Mouse (Mus musculus): Measurements from ENCODE around the gene Smarcc2. TPM values are rescaled to one million over a fixed set of nuclear protein-coding genes. Genes with fewer than 3 reads are reported as not detected.

Gene Smarcc2
- polyA plus RNA-seq, 1 experiment, result 81.3 TPM

- Histone ChIP-seq H3K27ac (ENCODE audit: insufficient read depth, low read depth, low read length) (no peak overlapping the region), H3K27me3 (replicated peaks; ENCODE audit: control insufficient read depth, insufficient read depth, low read length) (no peaks in the 10 kb centered on the region), H3K36me3 (ENCODE audit: control insufficient read depth, insufficient read depth, low read length) (no peaks in the 10 kb centered on the region), H3K4me1 (ENCODE audit: control insufficient read depth, insufficient read depth, low read length) (no peaks in the 10 kb centered on the region; the same call in 1 of the 2 replicates), H3K4me3 (ENCODE audit: insufficient read depth, low read depth, low read length) (peak overlapping the region; percentile 69)
- DNase-seq, result no peak
- 58% methylated on average over 11 of the region's 11 CpGs for WGBS
- TF ChIP-seq CTCF (conservative IDR thresholded peaks at IDR 0.05; ENCODE audit: insufficient read depth, insufficient read length, low read depth, low read length), result no peak
Measured at GRCm38 (mm10) chr10:128524111-128524731, 65.2 kb downstream of the Smarcc2 start.

DNA sequence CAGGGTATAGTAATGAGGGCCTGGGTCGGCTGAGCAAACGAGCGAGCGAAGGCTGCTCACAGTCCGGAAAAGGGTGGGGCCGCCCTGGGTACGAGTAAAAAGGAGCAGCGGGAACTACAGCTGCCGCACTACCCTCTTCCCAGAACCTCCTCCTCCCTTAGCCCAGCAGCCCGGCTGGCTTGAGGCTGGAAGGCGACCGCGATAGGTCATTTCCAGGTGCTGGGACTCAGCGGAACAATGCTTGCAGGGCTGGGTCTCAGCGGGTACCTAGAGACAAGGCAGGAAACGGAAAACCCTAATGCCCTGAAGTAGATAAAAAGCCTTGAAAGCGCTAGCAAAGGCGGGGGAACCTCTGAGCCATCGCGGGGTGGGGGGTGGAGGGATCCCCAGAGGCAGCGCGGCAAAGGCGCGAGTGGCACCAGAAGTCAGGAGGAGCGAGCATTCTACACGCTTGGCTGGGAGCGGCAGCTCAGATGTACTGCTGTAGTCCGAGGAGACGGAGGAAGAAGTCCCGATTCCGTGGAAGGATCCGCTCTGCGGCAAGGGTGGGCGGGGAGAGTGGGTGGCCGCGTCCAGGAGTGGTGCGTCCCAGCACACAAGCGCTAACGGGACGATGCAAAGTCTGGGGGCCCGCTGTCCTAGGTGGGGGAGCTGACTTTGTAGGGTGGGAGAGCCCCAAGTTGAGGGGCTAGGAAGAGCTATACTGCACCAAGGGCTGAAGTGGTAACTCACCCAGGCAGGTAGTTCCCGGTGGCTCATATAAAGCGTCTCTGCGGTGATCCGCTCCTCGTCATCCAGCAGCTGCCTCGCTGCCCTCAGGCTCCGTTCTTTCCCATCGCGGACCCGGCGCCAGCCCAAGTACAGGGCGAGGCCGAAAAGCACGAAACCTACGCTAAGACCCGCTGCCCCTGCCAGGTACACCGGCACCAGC lies 65.9 kb downstream of the Smarcc2 start:
- TF ChIP-seq CTCF (conservative IDR thresholded peaks at IDR 0.05; ENCODE audit: insufficient read depth, insufficient read length, low read depth, low read length), result no peak
- Histone ChIP-seq H3K4me1 (ENCODE audit: control insufficient read depth, insufficient read depth, low read length) (no peaks in the 10 kb centered on the region; the same call in 1 of the 2 replicates), H3K27me3 (replicated peaks; ENCODE audit: control insufficient read depth, insufficient read depth, low read length) (no peaks in the 10 kb centered on the region), H3K27ac (ENCODE audit: insufficient read depth, low read depth, low read length) (no peak overlapping the region), H3K36me3 (ENCODE audit: control insufficient read depth, insufficient read depth, low read length) (no peaks in the 10 kb centered on the region), H3K4me3 (ENCODE audit: insufficient read depth, low read depth, low read length) (peak overlapping the region; percentile 69)
- peak; percentile 49 for DNase-seq
- WGBS, result 2% methylated on average over 58 of the region's 58 CpGs

DNA sequence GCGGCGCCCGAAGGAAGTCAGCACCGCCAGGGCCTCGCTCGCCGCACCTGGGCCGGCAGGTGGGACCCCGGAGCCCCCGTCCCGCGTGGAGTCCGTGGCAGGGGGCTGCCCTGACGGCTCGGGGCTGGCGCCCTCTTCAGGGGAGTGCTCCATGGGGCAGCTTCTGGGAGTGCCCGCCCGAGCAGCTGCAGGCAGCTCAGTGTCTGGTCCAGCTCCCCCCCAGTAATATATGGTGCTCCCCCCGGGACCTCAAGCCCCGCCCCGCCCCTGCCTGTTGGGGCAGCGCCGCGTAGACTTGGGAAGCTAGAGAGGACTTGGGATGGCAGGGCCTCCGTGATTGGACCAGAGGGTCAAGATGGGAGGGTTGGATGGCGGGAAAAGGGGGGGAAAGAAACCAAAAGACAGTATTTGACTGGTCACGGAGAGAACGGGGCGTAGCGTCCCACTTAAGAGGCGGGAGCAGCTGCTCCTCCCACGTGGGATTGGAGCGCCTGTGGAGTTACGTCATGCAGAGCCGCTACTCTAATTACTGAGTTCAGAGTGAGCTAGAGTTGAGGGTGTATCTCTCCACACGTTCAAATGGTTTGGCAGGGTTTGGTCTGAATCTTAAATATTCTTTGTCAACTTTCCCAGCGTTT lies 66.7 kb downstream of the Smarcc2 start, which contains the start of gene Esyt1:
Gene Esyt1, minus strand, starts transcription at position 201 of the 638 bp plus-strand sequence.
- Histone ChIP-seq H3K27me3 (replicated peaks; ENCODE audit: control insufficient read depth, insufficient read depth, low read length) (no peaks in the 10 kb centered on the region), H3K4me3 (ENCODE audit: insufficient read depth, low read depth, low read length) (peak within 1 kb of the TSS; percentile 69), H3K36me3 (ENCODE audit: control insufficient read depth, insufficient read depth, low read length) (no peaks in the 10 kb centered on the region), H3K4me1 (ENCODE audit: control insufficient read depth, insufficient read depth, low read length) (no peaks in the 10 kb centered on the region; the same call in 1 of the 2 replicates), H3K27ac (ENCODE audit: insufficient read depth, low read depth, low read length) (no peak within 1 kb of the TSS; the same call in 1 of the 2 replicates)
- under 1% methylated on average over 37 of the region's 37 CpGs for WGBS
- 0 out of 2 replicates have a peak, but pooled peaks have one; percentile 0 for TF ChIP-seq CTCF (conservative IDR thresholded peaks at IDR 0.05; ENCODE audit: insufficient read depth, insufficient read length, low read depth, low read length)
- peak; percentile 46 for TF ChIP-seq POLR2A (IDR thresholded peaks at IDR 0.05; ENCODE audit: low read depth, low read length)
- peak; percentile 99 for DNase-seq

DNA sequence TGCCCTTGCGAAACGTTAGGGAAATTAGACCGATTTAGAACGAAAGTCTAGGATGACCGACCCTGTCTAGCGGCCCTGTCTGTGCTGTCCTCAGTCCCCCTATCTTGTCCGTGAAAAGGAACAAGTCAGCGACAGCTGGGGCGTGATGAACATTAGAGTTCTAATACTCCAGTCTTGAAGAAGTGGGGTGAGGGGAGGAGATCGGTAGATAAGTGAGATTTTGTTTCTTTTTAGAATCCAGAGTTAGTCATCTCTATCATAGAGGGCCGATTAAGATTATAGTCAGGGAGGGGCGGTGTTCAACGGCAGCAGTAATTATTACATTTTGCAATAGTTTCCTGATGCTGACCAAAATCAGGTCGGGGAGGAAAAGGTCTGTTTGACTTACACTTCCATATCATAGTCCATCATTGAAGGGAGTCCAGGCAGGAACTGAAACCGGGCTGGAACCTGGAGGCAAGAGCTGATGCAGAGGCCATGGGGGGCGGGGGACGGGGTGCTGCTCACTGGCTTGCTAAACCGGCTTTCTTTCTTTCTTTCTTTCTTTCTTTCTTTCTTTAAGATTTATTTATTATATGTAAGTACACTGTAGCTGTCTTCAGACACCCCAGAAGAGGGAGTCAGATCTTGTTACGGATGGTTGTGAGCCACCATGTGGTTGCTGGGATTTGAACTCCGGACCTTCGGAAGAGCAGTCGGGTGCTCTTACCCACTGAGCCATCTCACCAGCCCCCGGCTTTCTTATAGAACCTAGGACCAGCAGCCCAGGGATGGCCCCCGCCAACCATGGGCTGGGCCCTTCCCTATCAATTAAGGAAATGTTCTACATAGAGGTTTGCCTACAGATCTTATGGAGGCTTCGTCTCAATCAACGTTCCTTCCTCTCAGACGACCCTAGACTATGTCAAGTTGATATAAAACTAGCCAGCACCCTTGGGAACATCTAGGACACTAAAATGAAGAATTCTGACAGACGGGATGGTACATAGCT lies 67.6 kb downstream of the Smarcc2 start:
- Histone ChIP-seq H3K27me3 (replicated peaks; ENCODE audit: control insufficient read depth, insufficient read depth, low read length) (no peaks in the 10 kb centered on the region), H3K27ac (ENCODE audit: insufficient read depth, low read depth, low read length) (no peak overlapping the region; the same call in 1 of the 2 replicates), H3K4me3 (ENCODE audit: insufficient read depth, low read depth, low read length) (peak overlapping the region; percentile 52), H3K4me1 (ENCODE audit: control insufficient read depth, insufficient read depth, low read length) (no peaks in the 10 kb centered on the region; the same call in 1 of the 2 replicates), H3K36me3 (ENCODE audit: control insufficient read depth, insufficient read depth, low read length) (no peaks in the 10 kb centered on the region)
- DNase-seq, result no peak
- TF ChIP-seq POLR2A (IDR thresholded peaks at IDR 0.05; ENCODE audit: low read depth, low read length) (no peak), CTCF (conservative IDR thresholded peaks at IDR 0.05; ENCODE audit: insufficient read depth, insufficient read length, low read depth, low read length) (no peak)
- 28% methylated on average over 28 of the region's 28 CpGs for WGBS

GRCm38 (mm10) chr10:128535206-128535605 lies 76.2 kb downstream of the Smarcc2 start:
- Histone ChIP-seq H3K4me1 (ENCODE audit: control insufficient read depth, insufficient read depth, low read length) (no peaks in the 10 kb centered on the region), H3K27me3 (replicated peaks; ENCODE audit: control insufficient read depth, insufficient read depth, low read length) (no peaks in the 10 kb centered on the region), H3K27ac (ENCODE audit: insufficient read depth, low read depth, low read length) (no peak overlapping the region), H3K4me3 (ENCODE audit: insufficient read depth, low read depth, low read length) (no peak overlapping the region), H3K36me3 (ENCODE audit: control insufficient read depth, insufficient read depth, low read length) (no peaks in the 10 kb centered on the region)
- no peak for DNase-seq
- 79% methylated on average over 2 of the region's 2 CpGs for WGBS
- TF ChIP-seq POLR2A (IDR thresholded peaks at IDR 0.05; ENCODE audit: low read depth, low read length) (no peak), CTCF (conservative IDR thresholded peaks at IDR 0.05; ENCODE audit: insufficient read depth, insufficient read length, low read depth, low read length) (no peak)

GRCm38 (mm10) chr10:128535624-128536265 lies 76.7 kb downstream of the Smarcc2 start:
- Histone ChIP-seq H3K4me1 (ENCODE audit: control insufficient read depth, insufficient read depth, low read length) (no peaks in the 10 kb centered on the region), H3K36me3 (ENCODE audit: control insufficient read depth, insufficient read depth, low read length) (no peaks in the 10 kb centered on the region), H3K4me3 (ENCODE audit: insufficient read depth, low read depth, low read length) (no peak overlapping the region), H3K27me3 (replicated peaks; ENCODE audit: control insufficient read depth, insufficient read depth, low read length) (no peaks in the 10 kb centered on the region), H3K27ac (ENCODE audit: insufficient read depth, low read depth, low read length) (no peak overlapping the region)
- no peak for DNase-seq
- 70% methylated on average over 4 of the region's 4 CpGs for WGBS
- TF ChIP-seq POLR2A (IDR thresholded peaks at IDR 0.05; ENCODE audit: low read depth, low read length) (no peak), CTCF (conservative IDR thresholded peaks at IDR 0.05; ENCODE audit: insufficient read depth, insufficient read length, low read depth, low read length) (no peak)

Measured in kidney, adult 2 months (tissue).